Comparison of ENCODE assay signal across 22 mouse cellular contexts in the genomic region with DNA sequence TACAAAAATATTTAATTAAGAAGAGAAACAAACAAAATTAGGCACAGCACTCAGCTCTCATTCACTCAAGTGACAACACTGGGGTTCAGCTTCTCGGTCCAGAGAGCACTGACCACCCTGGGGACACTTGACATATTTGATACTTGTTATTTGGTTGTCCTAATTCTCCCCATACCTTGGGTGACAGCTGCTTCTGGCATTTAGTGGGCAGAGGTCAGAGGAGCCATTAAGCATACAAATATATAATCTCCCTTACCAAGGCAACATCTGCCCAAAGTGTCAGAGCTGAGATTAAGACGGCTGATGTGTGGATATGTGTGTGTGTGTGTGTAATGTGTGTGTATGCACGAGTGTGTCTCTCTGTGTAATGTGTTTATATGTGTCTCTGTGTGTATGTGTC.
DNase-seq lines count a peak whose midpoint lies in the region; ATAC-seq lines count a peak whose summit lies in the region.
"Had no signal": no experiment of that assay in that cellular context is flagged by ENCODE, and none has a peak within 500 bp of the region (broad histone marks: within the 10 kb centered on the region; RNA-seq: fewer than 3 reads in every experiment).

No protein-coding gene starts in this region.

- H3K4me1 ChIP-seq in midbrain, embryonic 11.5 days (ENCODE audit: control insufficient read depth, insufficient read depth, low read length), result no peaks in the 10 kb centered on the region
- no peaks in the 10 kb centered on the region for H3K4me1 ChIP-seq in midbrain, embryonic 14.5 days (ENCODE audit: control insufficient read depth, insufficient read depth, low read length)
- peaks cover 12% of the 10 kb centered on the region for H3K4me1 ChIP-seq in hindbrain, embryonic 10.5 days (replicated peaks)

- ATAC-seq in midbrain, embryonic 11.5 days (ENCODE audit: low FRiP score), result no peak
- ATAC-seq in midbrain, embryonic 14.5 days (ENCODE audit: low FRiP score, low TSS enrichment), result no peak
- ATAC-seq: activated CD4-positive, CD25-positive, alpha-beta regulatory T cell, adult 4 months; CD4-positive, CD25-positive, alpha-beta regulatory T cell, adult 4 months; Patski had no signal

- no peaks in the 10 kb centered on the region for H3K9me3 ChIP-seq in midbrain, embryonic 11.5 days (ENCODE audit: control insufficient read depth, low read length)
- H3K9me3 ChIP-seq in midbrain, embryonic 14.5 days (ENCODE audit: control insufficient read depth, low read length), result no peaks in the 10 kb centered on the region
- H3K9me3 ChIP-seq in hindbrain, embryonic 10.5 days, result no peaks in the 10 kb centered on the region

- no peak overlapping the region for H3K27ac ChIP-seq in midbrain, embryonic 11.5 days (ENCODE audit: low read depth, low read length)
- no peak overlapping the region for H3K27ac ChIP-seq in midbrain, embryonic 14.5 days (replicated peaks; ENCODE audit: low read depth, low read length)
- H3K27ac ChIP-seq in hindbrain, embryonic 10.5 days, result no peak overlapping the region

- H3K36me3 ChIP-seq in midbrain, embryonic 11.5 days (ENCODE audit: control insufficient read depth, insufficient read depth, low read length), result no peaks in the 10 kb centered on the region
- H3K36me3 ChIP-seq in midbrain, embryonic 14.5 days (ENCODE audit: control insufficient read depth, insufficient read depth, low read length), result no peaks in the 10 kb centered on the region
- H3K36me3 ChIP-seq in hindbrain, embryonic 10.5 days, result no peaks in the 10 kb centered on the region
- H3K36me3 ChIP-seq: G1E had no signal

- H3K4me3 ChIP-seq in midbrain, embryonic 11.5 days (ENCODE audit: low read depth, low read length), result no peak overlapping the region
- no peak overlapping the region for H3K4me3 ChIP-seq in midbrain, embryonic 14.5 days (replicated peaks; ENCODE audit: low read depth, low read length)
- no peak overlapping the region for H3K4me3 ChIP-seq in hindbrain, embryonic 10.5 days

- H3K4me2 ChIP-seq in midbrain, embryonic 11.5 days, result no peak overlapping the region
- H3K4me2 ChIP-seq in midbrain, embryonic 14.5 days (ENCODE audit: low read length), result no peak overlapping the region

- peak; percentile 61 for DNase-seq in heart, adult 11 months
- no peak for DNase-seq in heart, adult 8-10 months (ENCODE audit: low spot score)
- peak; percentile 76 for DNase-seq in midbrain, embryonic 11.5 days (ENCODE audit: low spot score, missing footprints)
- DNase-seq in midbrain, embryonic 14.5 days, result no peak
- peak; percentile 31 for DNase-seq in retina, embryonic 14.5 days (ENCODE audit: low spot score)
- DNase-seq in retina, postnatal 1 day, result peak; percentile 51
- DNase-seq in right cerebral cortex, postnatal 25 days, result no peak
- DNase-seq in hindbrain, embryonic 10.5 days (ENCODE audit: low spot score), result no peak
- DNase-seq: adrenal gland, adult 2 months; adrenal gland, adult 8-10 months; adrenal gland, postnatal 10 days; adrenal gland, postnatal 14 days; adrenal gland, postnatal 25 days; adrenal gland, postnatal 36 days; B cell, adult 2 months; cerebellum, adult 11 months; cerebellum, adult 11-12 months had no signal

- H3K27me3 ChIP-seq in midbrain, embryonic 11.5 days (ENCODE audit: control insufficient read depth, insufficient read depth, low read length), result no peaks in the 10 kb centered on the region
- no peaks in the 10 kb centered on the region for H3K27me3 ChIP-seq in midbrain, embryonic 14.5 days (ENCODE audit: control insufficient read depth, insufficient read depth, low read length)
- H3K27me3 ChIP-seq in hindbrain, embryonic 10.5 days (ENCODE audit: insufficient read depth, poor library complexity, severe bottlenecking), result no peaks in the 10 kb centered on the region; the same call in 1 of the 2 replicates
- H3K27me3 ChIP-seq: CH12.LX, Patski had no signal

- WGBS in midbrain, embryonic 11.5 days, result 66% methylated on average over 3 of the region's 3 CpGs
- WGBS in midbrain, embryonic 14.5 days, result 71% methylated on average over 3 of the region's 3 CpGs
- WGBS in hindbrain, embryonic 10.5 days, result 75% methylated on average over 3 of the region's 3 CpGs

- H3K9ac ChIP-seq in midbrain, embryonic 11.5 days (ENCODE audit: low read length), result no peak overlapping the region
- H3K9ac ChIP-seq in midbrain, embryonic 14.5 days (replicated peaks; ENCODE audit: low read length), result no peak overlapping the region

Comparison
In these comparisons a context has a peak if more than half of its experiments do, and no peak if none do; other contexts are left out.
1. DNase-seq: peak in heart, adult 11 months (single experiment), midbrain, embryonic 11.5 days (single experiment), retina, embryonic 14.5 days (single experiment) and retina, postnatal 1 day (single experiment); none in heart, adult 8-10 months (single experiment), midbrain, embryonic 14.5 days (single experiment), right cerebral cortex, postnatal 25 days (single experiment) and hindbrain, embryonic 10.5 days (single experiment).